Mouse (Mus musculus) cerebellum, postnatal 10 days (tissue): ENCODE data around the gene Gm5426.
"Not testable (repeated sequence)": the region's sequence is repeated elsewhere in the genome, so short reads cannot be mapped to it uniquely, and the experiment has no call there.

Source experiments
- DNase-seq, 2 experiments: peaks; one replicate each; pipeline ENCODE4 v3.0.0; 2021; ENCODE audit warnings: mixed read lengths in 2 of 2

The Gm5426 gene

GRCm38 (mm10) chr10:96139274-96139673, 2.9 kb downstream of the Gm5426 start:
- DNase-seq, result not testable (repeated sequence)

GRCm38 (mm10) chr10:96146578-96146977, 10.2 kb downstream of the Gm5426 start:
- DNase-seq, result no peak

- DNase-seq, result peak; percentile 73 to 74
Measured at GRCm38 (mm10) chr10:96148250-96148699, 11.9 kb downstream of the Gm5426 start.

GRCm38 (mm10) chr10:96150401-96151116, 14.2 kb downstream of the Gm5426 start:
- no peak for DNase-seq

- DNase-seq, result no peak
Measured at GRCm38 (mm10) chr10:96153315-96153714, 16.9 kb downstream of the Gm5426 start.

- no peak for DNase-seq
Measured at GRCm38 (mm10) chr10:96162975-96163706, 26.7 kb downstream of the Gm5426 start.

GRCm38 (mm10) chr10:96163791-96164190, 27.4 kb downstream of the Gm5426 start:
- no peak for DNase-seq

GRCm38 (mm10) chr10:96165260-96165659, 28.9 kb downstream of the Gm5426 start:
- DNase-seq, result no peak

- no peak for DNase-seq
Measured at GRCm38 (mm10) chr10:96168998-96169397, 32.6 kb downstream of the Gm5426 start.

GRCm38 (mm10) chr10:96171546-96171945, 35.1 kb downstream of the Gm5426 start:
- DNase-seq, result peak; percentile 36 to 51

- no peak for DNase-seq
Measured at GRCm38 (mm10) chr10:96172964-96173363, 36.6 kb downstream of the Gm5426 start.

GRCm38 (mm10) chr10:96173771-96174170, 37.4 kb downstream of the Gm5426 start:
- no peak for DNase-seq

GRCm38 (mm10) chr10:96176916-96177315, 40.5 kb downstream of the Gm5426 start:
- no peak for DNase-seq

GRCm38 (mm10) chr10:96180554-96181397, 44.4 kb downstream of the Gm5426 start:
- DNase-seq, result no peak

GRCm38 (mm10) chr10:96181398-96181790, 45.0 kb downstream of the Gm5426 start:
- no peak for DNase-seq

- peak; percentile 11 to 12 for DNase-seq
Measured at GRCm38 (mm10) chr10:96181883-96182628, 45.7 kb downstream of the Gm5426 start.

GRCm38 (mm10) chr10:96185026-96185425, 48.6 kb downstream of the Gm5426 start:
- no peak for DNase-seq

- DNase-seq, result no peak
Measured at GRCm38 (mm10) chr10:96185601-96186000, 49.2 kb downstream of the Gm5426 start.
